Mouse (Mus musculus): ENCODE measurements at regions not wholly inside any gene's neighbourhood (a gene's known extent, or its start where the extent isn't known, plus 50 kb on each side); places are given as distances from the start of the nearest gene placed in this dataset.

- TF ChIP-seq CTCF (IDR thresholded peaks at IDR 0.05; ENCODE audit: control insufficient read depth, insufficient read depth, low read length) (no peak), POLR2A (IDR thresholded peaks at IDR 0.05; ENCODE audit: borderline replicate concordance, control insufficient read depth, low read depth, low read length) (no peak)
Measured at GRCm38 (mm10) chr15:68810593-68810992, 2309.9 kb upstream of the Lrrc6 start.

Measured in bone marrow, adult 2 months (tissue).